Mouse (Mus musculus): ENCODE results near the gene Kxd1.

Gene Kxd1

DNA sequence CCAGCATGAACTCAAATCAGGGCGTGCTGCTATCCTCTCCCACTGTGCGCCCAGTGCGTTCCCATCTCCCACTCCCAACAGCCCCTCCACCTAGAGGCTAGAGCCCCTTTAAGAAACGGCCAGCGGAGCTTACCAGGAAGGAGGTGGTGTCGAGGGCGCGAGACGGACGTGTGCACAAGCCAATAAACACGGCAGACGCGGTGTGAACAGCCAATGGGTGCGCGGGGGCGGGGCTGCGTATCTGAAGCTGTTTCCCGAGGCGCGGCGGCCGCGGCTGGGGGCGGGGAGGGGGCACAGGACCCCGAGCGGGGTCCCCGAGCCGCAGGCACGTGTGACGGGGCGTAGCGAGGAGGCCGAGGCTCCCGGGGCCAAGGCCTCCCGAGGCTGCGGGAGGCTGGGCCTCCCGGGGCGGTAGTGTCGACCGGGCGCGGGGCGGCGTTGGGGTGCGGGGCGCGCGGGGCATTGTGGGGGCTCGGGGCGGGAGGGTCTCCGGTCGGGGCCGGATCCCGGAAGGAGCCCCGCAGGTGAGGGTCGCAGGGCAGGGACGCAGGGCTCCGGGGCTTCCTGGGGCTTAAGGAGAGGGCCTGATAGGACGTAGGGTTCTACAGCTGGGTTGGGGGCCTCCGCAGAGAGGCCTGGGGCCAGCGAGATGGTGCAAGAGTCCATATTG is at the start of gene Kxd1, which contains the start of gene Fkbp8:
Gene Kxd1 (minus strand): TSS at position 445 of the 670 bp plus-strand sequence.
Gene Fkbp8 (plus strand): TSS at position 213 of the 670 bp plus-strand sequence.
- in situ Hi-C loops (cut with MboI, MseI), result no loop called here

DNA sequence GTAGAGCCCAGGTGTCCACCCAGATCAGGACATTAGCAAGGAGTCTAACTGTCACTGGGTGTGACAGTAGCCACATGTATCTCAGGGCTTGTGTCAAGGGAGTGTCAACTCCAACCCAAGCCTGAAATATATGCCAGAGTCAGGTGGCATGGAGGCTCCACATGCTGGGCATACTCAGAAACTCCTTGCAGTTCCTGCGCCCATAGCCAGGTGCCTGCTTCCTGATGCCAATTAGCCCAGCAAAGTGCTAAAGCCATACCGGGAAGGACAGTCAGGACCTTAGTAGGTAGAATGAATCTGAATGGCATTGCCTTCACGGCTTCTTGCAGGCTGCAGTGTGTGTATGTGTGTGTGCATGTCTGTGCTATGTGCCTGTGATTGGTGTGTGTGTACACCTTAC is 49.5 kb upstream of the Kxd1 start:
- in situ Hi-C loops (cut with MboI, MseI), result no loop called here

- in situ Hi-C loops (cut with MboI, MseI), result no loop called here
Measured at GRCm38 (mm10) chr8:70574915-70575314, 47.2 kb upstream of the Kxd1 start.

DNA sequence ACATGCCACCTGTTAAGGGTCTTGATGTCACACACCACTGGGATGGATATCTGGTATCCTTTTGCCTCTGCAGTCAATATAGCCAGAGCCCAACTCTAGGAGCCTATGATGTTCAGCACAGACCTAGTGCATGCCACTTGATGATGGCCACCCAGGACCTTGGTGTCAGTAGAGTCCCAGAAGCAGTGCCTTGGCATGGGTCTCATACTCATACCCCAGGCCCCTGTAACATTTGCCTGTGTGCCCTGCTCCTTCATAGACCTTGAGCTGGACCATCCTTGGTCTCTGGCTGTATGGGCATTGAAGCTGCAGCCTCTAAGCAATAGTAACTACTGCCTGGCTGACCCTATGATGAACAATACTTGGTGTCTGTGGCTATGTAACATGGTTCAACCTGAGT is 46.5 kb upstream of the Kxd1 start:
- in situ Hi-C loops (cut with MboI, MseI), result no loop called here

DNA sequence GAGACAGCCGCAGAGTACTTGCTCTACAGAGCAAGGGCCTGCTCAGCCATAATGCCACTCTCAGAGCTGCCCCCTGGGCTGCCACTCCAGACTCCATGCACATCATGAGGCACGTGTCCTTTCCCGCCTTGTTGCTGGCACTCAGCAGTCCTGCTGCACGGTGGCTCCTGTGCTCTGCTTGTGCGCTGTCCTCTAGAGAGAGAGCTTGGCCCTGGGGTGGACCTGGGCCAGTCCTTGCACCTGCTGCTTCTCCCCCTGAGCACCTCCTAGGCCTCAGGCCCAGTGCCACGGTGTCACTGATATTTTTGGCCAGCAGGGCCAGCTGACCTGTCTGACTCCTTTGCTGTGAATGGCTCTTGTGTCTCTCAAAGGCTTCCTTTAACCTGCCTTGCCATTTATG is 43.2 kb upstream of the Kxd1 start:
- in situ Hi-C loops (cut with MboI, MseI), result no loop called here

DNA sequence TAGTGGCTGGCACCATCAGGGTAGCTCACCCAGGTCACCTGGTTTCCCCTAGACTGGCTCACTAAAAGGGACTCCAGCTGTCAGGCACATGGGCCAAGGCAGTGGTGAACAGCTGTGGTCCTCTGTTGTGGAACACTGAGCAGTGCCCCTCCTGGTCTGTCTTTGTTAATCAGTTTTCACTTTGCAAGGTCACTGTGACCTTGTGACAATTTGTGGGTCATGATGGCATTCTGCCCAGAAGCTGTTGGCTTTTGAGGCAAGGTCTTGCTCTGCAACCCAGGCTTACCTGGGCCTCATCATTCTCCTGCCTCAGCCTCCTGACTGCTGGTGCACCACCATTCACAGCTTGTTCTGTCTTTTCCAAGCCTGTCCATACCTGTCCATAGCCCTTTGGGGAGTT is 42.6 kb upstream of the Kxd1 start:
- in situ Hi-C loops (cut with MboI, MseI), result no loop called here

DNA sequence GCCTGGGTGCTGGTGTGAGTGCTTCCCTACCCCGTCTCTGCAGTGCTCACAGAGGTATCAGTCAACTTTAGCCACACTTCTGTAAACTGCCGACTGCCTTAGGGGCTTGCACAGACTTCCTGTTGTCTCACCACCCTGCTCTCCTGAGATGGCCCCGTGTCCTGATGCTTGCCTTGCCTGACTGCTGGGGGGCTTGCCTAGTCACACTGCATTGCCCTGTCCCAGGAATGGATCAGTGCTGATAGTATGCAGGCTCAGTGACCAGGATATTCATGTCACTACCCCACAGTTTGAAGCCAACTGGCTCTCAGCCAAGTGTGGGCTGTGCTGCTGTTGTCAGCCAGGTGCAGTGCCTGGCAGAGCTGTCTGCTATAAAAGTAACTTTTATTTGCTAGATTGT is 37.8 kb upstream of the Kxd1 start:
- in situ Hi-C loops (cut with MboI, MseI), result no loop called here

- in situ Hi-C loops (cut with MboI, MseI), result no loop called here
Measured at GRCm38 (mm10) chr8:70564696-70565235, 37.0 kb upstream of the Kxd1 start.

DNA sequence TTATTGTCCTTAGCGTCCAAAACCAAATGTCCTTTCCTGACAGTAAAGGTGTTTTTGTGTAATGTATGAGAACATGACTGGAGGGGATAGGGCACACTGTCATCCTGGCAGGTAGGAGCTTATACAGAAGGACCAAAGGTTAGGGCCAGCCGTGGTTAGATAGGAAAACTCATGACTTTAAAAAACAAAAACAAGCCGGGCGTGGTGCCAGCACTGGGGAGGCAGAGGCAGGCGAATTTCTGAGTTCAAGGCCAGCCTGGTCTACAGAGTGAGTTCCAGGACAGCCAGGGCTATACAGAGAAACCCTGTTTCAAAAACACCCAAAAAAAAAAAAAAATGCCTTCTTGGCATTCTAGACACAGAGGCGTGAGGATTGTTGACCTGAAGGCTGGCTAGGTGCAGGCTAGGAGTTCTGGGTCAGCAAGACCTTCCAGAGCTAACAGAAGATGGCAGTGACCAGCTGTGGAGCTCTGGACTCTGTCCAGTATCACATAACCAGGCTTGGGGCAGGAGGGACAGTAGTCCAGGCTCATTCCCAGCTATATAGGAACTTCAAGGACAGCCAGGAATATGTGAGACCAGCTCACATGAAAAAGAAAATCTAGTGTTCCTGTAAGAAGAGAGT is 36.1 kb upstream of the Kxd1 start:
- in situ Hi-C loops (cut with MboI, MseI), result no loop called here

DNA sequence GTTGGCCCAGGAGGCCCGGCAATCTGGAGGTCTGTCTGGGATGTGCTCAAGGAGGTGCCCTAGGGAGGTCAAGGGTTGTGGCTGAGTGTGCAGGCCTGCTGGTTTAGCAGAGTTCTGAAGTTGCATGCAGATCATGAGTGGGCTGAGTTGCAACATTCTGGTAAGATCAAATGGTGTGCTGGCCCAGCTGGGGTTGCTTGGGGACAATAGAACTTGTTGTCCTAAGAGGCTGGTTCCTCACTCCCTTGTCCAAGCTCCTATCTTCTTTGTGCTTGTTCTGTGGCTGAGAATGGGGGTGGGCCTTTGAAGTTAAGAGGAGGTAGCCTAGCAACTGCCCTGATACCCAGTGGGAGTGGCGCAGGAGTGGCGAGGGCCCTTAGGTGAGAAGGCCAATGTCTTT is 35.0 kb upstream of the Kxd1 start:
- in situ Hi-C loops (cut with MboI, MseI), result no loop called here

DNA sequence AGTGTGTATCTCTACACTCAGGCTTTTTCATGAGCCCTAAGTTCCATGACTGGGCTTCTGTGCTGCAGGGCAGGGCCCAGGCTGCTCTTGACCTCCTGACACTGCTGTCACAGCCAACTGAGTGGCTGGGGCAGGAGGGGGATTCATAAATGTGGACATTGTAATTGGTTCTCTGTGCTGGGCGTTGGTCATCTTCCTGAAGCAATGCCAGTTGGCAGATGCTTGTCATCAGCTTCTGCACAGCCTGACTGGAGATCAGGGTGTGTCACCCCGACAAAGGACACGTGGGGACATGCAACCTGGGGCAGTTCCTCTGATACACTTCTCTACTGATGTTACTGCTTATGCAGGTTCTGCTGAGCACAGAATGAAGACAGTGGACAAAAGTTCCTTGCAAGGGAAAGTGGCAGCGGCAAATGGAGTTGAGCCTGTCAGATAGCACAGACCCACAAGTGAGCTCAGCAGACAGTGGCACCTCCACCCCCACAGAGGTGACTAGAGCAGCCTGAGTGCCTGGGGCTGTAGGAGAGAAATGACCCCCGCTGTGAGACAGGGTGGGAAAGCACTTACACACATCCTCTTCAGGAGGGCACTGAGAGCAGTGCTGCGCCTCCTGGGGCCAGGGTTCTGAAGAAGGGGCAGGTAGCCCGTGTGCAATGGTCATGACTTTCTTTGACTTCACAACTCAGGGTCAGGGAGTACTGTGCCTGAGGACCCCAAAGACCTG is 34.2 kb upstream of the Kxd1 start:
- in situ Hi-C loops (cut with MboI, MseI), result no loop called here

- in situ Hi-C loops (cut with MboI, MseI), result no loop called here
Measured at GRCm38 (mm10) chr8:70561357-70561756, 33.6 kb upstream of the Kxd1 start.

DNA sequence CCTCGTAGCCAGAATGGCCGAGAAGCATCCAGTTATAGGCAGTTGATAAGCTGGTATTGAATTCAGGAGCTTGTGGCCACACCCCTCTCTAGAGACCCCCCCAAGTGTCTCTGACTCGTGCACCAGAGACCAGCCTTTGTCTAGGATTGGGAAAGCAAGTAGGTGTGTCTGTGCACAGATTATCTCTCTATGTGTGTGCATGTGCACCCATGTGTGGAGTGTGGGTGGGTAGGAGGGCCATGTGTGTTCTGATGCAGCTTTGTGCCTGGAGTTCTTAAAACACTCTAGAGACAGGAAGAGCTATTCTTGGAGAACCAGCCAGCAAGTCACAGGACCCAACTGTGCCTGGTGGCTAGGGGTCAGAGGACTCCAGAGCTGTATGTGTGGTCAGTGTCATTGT is 32.8 kb upstream of the Kxd1 start:
- in situ Hi-C loops (cut with MboI, MseI), result no loop called here

DNA sequence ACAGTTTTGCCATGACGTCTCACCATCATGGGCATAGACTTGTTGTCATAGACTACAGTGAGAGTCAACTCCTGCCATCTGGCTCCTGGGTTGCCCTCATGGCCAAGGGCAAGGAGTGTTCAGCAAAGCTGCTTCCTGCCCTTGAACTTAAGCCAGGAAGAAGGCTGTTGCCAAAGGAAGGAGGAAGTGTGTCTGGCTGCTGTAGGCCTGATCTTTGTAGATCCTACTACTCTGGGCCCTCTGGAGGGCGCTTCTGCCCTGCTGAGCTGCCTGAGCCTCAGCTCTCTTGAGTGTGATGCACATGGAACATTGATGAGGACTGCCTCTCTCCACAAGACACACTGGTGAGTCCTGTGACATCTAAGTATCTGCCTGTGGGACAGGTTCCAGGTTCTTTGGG is 32.3 kb upstream of the Kxd1 start:
- in situ Hi-C loops (cut with MboI, MseI), result no loop called here

- in situ Hi-C loops (cut with MboI, MseI), result no loop called here
Measured at GRCm38 (mm10) chr8:70558983-70559382, 31.2 kb upstream of the Kxd1 start.

DNA sequence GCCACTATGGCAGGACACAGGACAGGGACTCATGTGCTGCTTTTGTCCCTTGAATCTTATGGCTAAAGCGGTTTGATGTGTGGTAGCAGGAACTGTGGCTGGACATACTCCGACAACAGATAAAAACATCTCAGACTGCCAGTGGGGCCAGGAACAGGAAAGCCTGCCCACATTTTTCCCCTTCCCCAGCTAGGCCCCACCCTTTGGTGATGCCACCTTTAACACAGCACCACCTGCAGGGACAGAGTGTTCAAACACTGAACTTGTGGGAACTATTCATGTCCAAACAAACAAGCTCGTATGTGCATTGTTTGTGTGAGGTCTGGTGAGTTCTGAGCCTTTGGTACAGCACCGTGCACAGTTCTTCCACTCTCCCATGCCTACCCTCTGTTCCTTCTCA is 30.6 kb upstream of the Kxd1 start:
- in situ Hi-C loops (cut with MboI, MseI), result no loop called here

DNA sequence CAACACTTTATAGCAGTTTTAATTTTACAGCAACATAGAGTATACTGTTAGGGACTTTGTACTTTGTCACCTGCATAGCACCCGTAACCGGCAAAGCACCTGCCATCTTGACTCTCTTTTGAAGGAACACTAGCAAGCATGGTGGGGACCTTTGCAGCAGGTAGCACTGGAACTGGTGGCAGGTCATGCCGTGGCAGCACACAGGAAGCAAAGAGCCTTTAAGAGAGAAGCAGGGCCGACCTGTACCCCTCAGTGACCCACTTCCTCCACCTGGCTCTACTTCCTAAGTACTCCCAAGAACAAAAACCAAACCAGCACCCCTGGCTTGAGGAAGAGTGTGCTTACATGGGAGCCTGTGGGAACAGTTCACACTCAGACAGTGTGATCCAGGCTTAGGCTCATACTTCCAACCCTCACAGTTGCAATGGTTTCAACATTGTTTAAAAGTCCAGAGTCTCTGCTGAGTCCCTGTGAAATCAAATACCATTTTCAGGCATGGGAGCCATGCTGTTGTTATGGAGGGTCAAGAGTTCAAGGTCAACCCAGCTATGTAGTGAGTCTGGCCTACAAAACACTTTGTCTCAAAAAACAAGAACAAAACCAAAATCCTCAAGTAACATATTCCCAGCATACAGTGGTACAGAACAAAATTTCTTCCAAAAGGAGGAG is 27.5 kb upstream of the Kxd1 start:
- in situ Hi-C loops (cut with MboI, MseI), result no loop called here

DNA sequence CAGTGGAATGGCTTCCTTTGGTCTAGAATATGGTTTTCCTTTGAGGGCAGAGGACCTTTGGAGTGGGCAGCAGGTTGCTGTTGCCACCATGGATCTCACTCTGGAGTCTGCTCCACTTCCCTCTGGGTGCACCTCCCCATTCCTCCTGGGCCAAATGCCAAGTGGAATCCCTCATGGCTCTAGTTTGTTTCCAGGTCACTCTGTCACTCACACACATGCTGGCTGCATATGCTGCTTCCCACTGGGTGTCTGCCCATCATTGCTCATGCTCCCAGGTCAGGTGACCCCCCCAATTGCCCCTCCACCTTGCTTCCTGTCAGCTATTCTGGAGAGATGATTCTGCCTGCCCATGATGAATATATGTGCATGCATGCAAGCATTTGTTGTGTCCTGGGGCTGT is 26.0 kb upstream of the Kxd1 start:
- in situ Hi-C loops (cut with MboI, MseI), result no loop called here

- in situ Hi-C loops (cut with MboI, MseI), result no loop called here
Measured at GRCm38 (mm10) chr8:70552836-70553235, 25.1 kb upstream of the Kxd1 start.

GRCm38 (mm10) chr8:70551558-70552161 is 23.9 kb upstream of the Kxd1 start:
- in situ Hi-C loops (cut with MboI, MseI), result no loop called here

GRCm38 (mm10) chr8:70549412-70550184 is 21.8 kb upstream of the Kxd1 start:
- in situ Hi-C loops (cut with MboI, MseI), result no loop called here

All from regulatory T cell (primary cell).